ENCODE assay signal across 8 mouse cellular contexts in genomic region chr16:96145110-96145800, GRCm38 (mm10). TPM values are rescaled to one million over a fixed set of nuclear protein-coding genes. Genes with fewer than 3 reads are reported as not detected.
DNase-seq lines count a peak whose midpoint lies in the region; ATAC-seq and TF ChIP-seq lines count a peak whose summit lies in the region.

Gene Wrb (plus strand): TSS chr16:96145407.

- H3K27ac ChIP-seq in gastrocnemius, adult 2 months, result peak within 1 kb of the TSS; percentile 72
- H3K27ac ChIP-seq in hindbrain, postnatal 0 days, result peak within 1 kb of the TSS; percentile 76
- H3K27ac ChIP-seq in left cerebral cortex, adult 2 months, result peak within 1 kb of the TSS; percentile 53; the same call in 1 of the 2 replicates

- H3K4me1 ChIP-seq in hindbrain, postnatal 0 days (ENCODE audit: insufficient read depth, low read length), result 0 out of 2 replicates have a peak, but pooled peaks cover 7% of the 10 kb centered on the region

- no peaks in the 10 kb centered on the region for H3K9me3 ChIP-seq in hindbrain, postnatal 0 days (ENCODE audit: low read length)

- no peaks in the 10 kb centered on the region for H3K36me3 ChIP-seq in hindbrain, postnatal 0 days (ENCODE audit: insufficient read depth, low read length)

- intact Hi-C loops in gastrocnemius, adult 2 months (cut with DNase I), result loop anchor here (2.0 kb wide), 1 partner anchor 60 kb away; no protein-coding TSS in a partner anchor
- intact Hi-C loops in left cerebral cortex, adult 2 months (cut with DNase I), result loop anchor here (2.0 to 5.0 kb wide), 4 partner anchors 16 to 197 kb away; partner anchors contain the start of gene Brwd1

- peak within 1 kb of the TSS; percentile 79 for H3K4me3 ChIP-seq in gastrocnemius, adult 2 months
- peak within 1 kb of the TSS; percentile 88 for H3K4me3 ChIP-seq in hindbrain, postnatal 0 days (ENCODE audit: low read length)
- peak within 1 kb of the TSS; percentile 64 for H3K4me3 ChIP-seq in left cerebral cortex, adult 2 months

- ATAC-seq in common myeloid progenitor, adult 5-6 weeks (replicated peaks; ENCODE audit: low read depth, poor library complexity, severe bottlenecking), result peak; percentile 95
- ATAC-seq in hindbrain, postnatal 0 days, result peak; percentile 97
- ATAC-seq in megakaryocyte, adult 5-6 weeks (ENCODE audit: poor library complexity, severe bottlenecking), result peak; percentile 95

- peak within 1 kb of the TSS; percentile 75 for H3K9ac ChIP-seq in hindbrain, postnatal 0 days (replicated peaks; ENCODE audit: low read length)

- peak within 1 kb of the TSS; percentile 84 for H3K4me2 ChIP-seq in hindbrain, postnatal 0 days (ENCODE audit: low read depth, low read length)

- under 1% methylated on average over 67 of the region's 68 CpGs for whole genome bisulfite sequencing in hindbrain, postnatal 0 days

- TF ChIP-seq CTCF in gastrocnemius, adult 2 months (IDR thresholded peaks at IDR 0.05), result peak; percentile 97
- TF ChIP-seq CTCF in hindbrain, postnatal 0 days (IDR thresholded peaks at IDR 0.05; ENCODE audit: low read depth), result peak; percentile 96
- TF ChIP-seq CTCF in left cerebral cortex, adult 2 months (IDR thresholded peaks at IDR 0.05), result peak; percentile 97

- DNase-seq in ZHBTc4 (ENCODE audit: low read depth, low spot score), result peak; percentile 100
- DNase-seq in gastrocnemius, adult 2 months, result peak; percentile 100
- DNase-seq in hindbrain, postnatal 0 days (ENCODE audit: low spot score), result peak; percentile 100
- DNase-seq in left cerebral cortex, adult 2 months (ENCODE audit: extremely low spot score in 1 of 2, low spot score in 2 of 2), result peak; percentile 100
- peak; percentile 99 to 100 for DNase-seq in right cerebral cortex, adult 2 months (ENCODE audit: low spot score in 2 of 2)
- DNase-seq in urinary bladder, postnatal 14 days (ENCODE audit: low spot score), result peak; percentile 100

- no peaks in the 10 kb centered on the region for H3K27me3 ChIP-seq in hindbrain, postnatal 0 days (ENCODE audit: insufficient read depth, low read length)

RNA-seq across cellular contexts. Expression of gene Wrb, which starts in this region (rescaled TPM):
- 11.9 and 27.9 TPM in 2 replicates for total RNA-seq in common myeloid progenitor, adult 5-6 weeks (2017)
- total RNA-seq in gastrocnemius, adult 2 months (2021), result 10 to 100 TPM in 1 of 2 experiments, 1 to 10 TPM in 1; 9.7 to 12.3 TPM
- 151 and 154 TPM in 2 replicates for total RNA-seq in hindbrain, postnatal 0 days (2014; rRNA removed)
- polyA plus RNA-seq in hindbrain, postnatal 0 days (2015; fragmentation: Nextera tagmentation; extraction: Ambion mirVana), result 190 and 196 TPM in 2 replicates
- total RNA-seq in left cerebral cortex, adult 2 months (2021), result 10 to 100 TPM; 68.4 to 72.4 TPM
- 4.4 and 5.5 TPM in 2 replicates for total RNA-seq in megakaryocyte, adult 5-6 weeks (2015)
- total RNA-seq in megakaryocyte, adult 5-6 weeks (2017), result 6.0 and 7.1 TPM in 2 replicates

Comparison
In these comparisons a context has a peak if more than half of its experiments do, and no peak if none do; other contexts are left out.
1. Peak in every context shown above with its lines: DNase-seq, ATAC-seq, H3K4me3 ChIP-seq and H3K27ac ChIP-seq.